Mouse (Mus musculus) 3T3-L1 (cell line): ENCODE measurements around the gene Vti1a.

Experiments used
- DNase-seq: peaks from one replicate; pipeline ENCODE4 v3.0.0-alpha.2; 2015; ENCODE audit warnings: low read depth, low spot score

Gene Vti1a

GRCm38 (mm10) chr19:55461963-55462362, 145.9 kb downstream of the Vti1a start:
- DNase-seq: peak; percentile 77

DNA sequence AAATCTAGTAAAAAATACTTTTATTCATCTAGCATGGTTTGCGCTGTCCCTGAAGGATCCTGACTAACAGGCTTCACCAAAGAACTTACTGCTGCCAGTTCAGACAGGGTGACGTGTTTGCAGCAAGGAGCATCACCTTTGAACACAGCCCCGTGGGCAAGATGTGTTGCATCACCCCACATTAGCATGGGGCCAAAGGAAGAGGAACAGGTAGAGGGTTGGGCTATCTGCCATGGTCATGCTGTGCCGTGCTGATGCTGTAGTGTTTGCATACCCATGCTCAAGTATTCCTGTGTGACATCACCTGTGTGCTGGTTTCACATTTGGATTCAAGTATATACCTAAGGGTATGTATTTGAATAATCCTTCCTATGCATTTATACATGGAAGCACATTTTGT, 147.6 kb downstream of the Vti1a start:
- DNase-seq: no peak

- DNase-seq: no peak
Measured at GRCm38 (mm10) chr19:55469301-55470051, 153.4 kb downstream of the Vti1a start.

DNA sequence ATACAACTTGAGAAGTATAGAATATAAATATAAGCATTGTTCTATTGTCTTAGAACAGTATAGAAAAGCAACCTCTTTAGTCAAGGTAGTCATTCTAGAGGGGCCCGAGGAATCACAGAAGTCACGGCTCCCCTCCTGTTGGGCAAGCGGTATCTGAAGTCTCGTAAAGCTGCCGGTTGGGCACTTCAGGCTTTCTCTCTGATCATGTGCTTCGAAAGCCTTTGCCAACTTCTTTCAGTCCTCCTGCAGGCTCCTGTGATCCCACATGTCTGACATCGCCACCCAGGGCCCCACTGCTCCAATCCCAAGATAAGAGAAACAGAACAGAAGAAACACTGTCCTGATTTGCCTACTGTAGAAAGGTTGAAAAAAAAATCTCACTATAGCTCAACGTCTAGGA, 156.5 kb downstream of the Vti1a start:
- DNase-seq: no peak

DNA sequence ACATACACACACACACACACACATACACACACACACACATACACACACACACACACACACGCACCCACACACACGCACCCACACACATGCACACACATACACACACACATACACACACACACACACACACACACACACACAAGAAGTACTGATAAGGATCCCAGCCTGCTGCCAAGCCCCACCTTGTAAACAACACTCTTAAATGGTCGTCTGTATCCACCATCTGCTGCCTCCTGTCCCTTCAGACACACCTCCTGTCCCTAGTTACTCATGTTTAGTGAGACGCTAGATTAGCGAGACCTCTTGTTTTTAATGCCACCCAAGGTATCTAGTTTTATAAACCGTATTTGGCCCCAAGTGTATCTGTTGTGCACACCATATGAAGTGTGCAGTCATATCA, 158.1 kb downstream of the Vti1a start:
- DNase-seq: no peak

GRCm38 (mm10) chr19:55480526-55480925, 164.4 kb downstream of the Vti1a start:
- no peak for DNase-seq

DNA sequence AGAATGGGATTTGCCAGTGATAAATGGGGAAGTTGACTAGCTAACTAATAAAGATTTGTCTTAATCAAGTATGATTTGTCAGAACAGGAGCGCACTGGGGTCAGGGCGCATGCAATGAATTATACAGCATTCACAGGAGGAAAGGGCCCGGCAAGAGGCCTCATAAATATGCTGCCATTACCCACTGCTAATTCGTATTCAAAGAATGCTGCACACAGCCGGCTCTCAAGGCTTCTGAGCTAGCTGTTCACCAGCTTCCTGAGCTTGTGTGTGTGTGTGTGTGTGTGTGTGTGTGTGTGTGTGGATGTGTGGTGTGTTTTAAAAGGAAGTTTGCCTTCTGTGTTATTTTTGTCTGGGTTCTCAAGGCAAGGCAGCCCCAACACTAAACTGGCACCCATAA, 165.2 kb downstream of the Vti1a start:
- DNase-seq: no peak

DNA sequence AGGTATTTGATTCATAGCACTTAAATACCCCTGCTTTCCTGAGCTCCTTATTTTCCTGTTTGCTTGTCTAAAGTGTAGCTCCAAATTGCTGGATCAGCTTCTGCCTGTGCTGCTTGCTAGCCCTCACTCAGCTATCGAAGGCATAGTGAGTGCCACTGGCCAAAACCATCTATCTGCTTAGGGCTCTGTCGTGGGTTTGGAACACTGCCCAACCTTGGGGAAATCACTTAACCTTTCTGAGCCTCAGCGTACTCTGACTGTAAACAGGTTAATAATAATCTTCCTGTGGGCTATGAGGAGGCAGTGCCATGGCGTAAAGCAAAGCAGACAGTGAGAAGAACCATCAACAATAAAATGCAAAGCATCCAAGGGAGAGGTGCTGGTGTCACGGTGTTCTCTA, 167.4 kb downstream of the Vti1a start:
- peak; percentile 24 for DNase-seq

GRCm38 (mm10) chr19:55484559-55484958, 168.5 kb downstream of the Vti1a start:
- no peak for DNase-seq

DNA sequence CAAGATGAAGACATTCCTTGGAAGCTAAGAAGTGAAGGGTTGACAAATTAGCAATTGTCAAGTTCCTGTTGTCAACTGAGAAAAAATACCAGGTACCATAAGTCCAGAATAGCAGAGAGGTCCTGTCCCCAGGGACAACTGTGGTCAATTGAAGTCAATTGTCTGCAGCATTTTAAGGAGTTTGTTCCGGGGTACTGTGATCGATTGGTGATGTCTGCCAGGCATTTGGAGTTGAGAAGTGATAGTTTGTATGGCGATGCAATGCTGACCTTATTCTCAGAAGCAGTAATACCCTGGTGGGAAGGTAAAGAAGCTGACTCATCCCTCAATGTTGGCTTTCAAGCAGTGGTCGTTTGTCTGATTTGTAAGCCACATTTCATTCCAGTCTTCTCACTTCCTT, 170.4 kb downstream of the Vti1a start:
- no peak for DNase-seq

GRCm38 (mm10) chr19:55491126-55492076, 175.3 kb downstream of the Vti1a start:
- DNase-seq: peak; percentile 31

GRCm38 (mm10) chr19:55496333-55496732, 180.2 kb downstream of the Vti1a start:
- DNase-seq: no peak

DNA sequence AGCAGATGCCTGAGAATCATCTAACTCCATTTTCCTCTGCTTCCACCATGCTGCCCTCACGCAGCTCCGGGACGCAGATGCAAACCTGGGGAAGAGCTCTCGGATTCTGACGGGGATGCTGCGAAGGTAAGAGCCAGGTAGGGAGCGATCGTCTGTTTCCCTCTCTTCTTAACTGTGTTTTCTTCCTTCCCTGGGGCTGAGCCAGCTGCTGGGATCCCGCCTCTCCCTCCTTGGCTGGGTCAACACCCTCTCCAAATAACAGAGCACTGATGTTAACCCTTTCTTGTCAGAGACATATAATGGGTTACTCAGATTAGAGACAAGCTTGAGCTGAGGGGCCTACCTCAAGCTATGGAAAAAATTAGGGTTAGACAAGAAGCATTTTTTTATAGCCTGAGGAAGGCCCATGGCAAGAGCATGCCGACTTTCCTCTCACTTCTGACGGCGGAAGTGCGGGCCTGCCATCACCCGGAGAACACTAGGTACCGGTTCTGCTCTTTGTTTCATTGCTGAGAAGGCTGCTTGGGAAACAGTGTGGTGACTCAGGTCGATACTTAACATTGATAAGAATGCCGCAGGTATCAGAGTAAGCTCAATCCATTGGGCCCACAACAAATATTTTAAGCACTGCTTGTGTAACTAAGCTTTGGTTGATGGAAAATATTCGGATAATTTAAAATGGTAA, 183.2 kb downstream of the Vti1a start:
- no peak for DNase-seq

- no peak for DNase-seq
Measured at GRCm38 (mm10) chr19:55501985-55502384, 185.9 kb downstream of the Vti1a start.

DNA sequence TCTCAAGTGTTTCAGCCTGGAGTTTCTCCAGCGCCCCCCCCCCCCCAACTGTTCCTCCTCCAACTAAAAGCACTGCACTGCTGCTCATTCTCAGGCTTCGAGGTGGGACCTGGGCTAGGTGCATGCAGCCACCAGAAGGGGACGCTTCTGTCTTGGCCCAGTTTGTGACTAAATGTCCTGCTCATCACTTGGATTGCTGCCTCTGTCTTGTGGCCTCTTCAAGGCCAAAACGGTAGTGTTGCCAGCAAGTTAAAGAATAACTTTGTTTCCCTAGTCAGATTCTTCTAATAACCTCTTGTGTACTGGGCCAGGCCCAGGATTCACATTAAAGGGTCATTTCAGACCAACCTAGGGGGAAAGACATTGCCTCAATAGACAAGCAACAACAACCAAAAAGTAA, 187.7 kb downstream of the Vti1a start:
- no peak for DNase-seq

GRCm38 (mm10) chr19:55507748-55508147, 191.7 kb downstream of the Vti1a start:
- no peak for DNase-seq

GRCm38 (mm10) chr19:55508239-55508638, 192.1 kb downstream of the Vti1a start:
- no peak for DNase-seq

- DNase-seq: peak; percentile 39
Measured at GRCm38 (mm10) chr19:55508965-55509364, 192.9 kb downstream of the Vti1a start.

- no peak for DNase-seq
Measured at GRCm38 (mm10) chr19:55509618-55510017, 193.5 kb downstream of the Vti1a start.

DNA sequence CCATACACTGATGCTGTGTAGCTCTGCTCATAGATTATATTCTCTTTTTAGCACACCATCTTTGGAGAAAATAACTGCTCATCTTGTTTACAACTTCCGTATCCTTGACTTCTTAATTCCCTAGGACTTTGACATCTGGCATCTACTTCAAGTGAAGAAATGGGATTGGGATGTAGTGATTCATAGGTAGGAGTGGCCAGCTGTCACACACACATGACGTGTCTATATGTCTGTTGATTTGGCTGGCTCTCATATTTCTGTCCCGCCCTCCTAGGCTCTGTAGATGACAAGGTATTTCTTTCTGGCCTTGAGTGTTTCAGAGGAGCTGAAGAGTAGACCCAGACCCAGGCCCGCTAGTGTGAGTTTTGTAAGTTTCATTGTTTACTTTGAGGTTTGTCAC, 197.8 kb downstream of the Vti1a start:
- DNase-seq: peak; percentile 92

DNA sequence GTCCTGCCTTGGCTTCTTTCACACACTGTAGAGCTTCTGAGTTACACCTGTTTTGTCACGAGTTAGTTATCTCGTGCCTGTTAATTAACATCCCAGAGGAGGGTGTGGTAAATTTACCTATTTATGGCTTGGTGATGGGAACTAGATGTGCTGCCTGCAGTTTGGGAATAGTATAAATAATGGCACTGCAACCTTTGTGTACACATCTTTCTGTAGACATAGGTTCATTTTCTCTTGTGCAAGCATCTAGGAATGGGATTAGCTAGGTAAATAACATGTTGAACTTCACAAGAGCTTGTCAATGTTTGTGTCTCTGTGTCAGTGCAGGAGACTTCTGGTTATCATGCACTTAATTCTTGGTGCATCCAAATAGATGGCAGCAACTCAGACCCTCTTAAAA, 204.1 kb downstream of the Vti1a start:
- DNase-seq: no peak

- no peak for DNase-seq
Measured at GRCm38 (mm10) chr19:55523340-55523739, 207.2 kb downstream of the Vti1a start.
